Mouse (Mus musculus): ENCODE results near the gene Slc16a1.

Slc16a1 gene

GRCm38 (mm10) chr3:104639749-104640368 is 1.4 kb downstream of the Slc16a1 start:
- DNase-seq: no peak

GRCm38 (mm10) chr3:104640855-104641254 is 2.4 kb downstream of the Slc16a1 start:
- no peak for DNase-seq

GRCm38 (mm10) chr3:104641313-104641712 is 2.8 kb downstream of the Slc16a1 start:
- no peak for DNase-seq

- DNase-seq: no peak
These were observed 4.6 kb downstream of the Slc16a1 start for GRCm38 (mm10) chr3:104643113-104643512.

- peak; percentile 68 for DNase-seq
These were observed 5.4 kb downstream of the Slc16a1 start for GRCm38 (mm10) chr3:104643810-104644270.

- DNase-seq: no peak
These were observed 5.9 kb downstream of the Slc16a1 start for GRCm38 (mm10) chr3:104644371-104644770.

GRCm38 (mm10) chr3:104654219-104654618 is 15.8 kb downstream of the Slc16a1 start:
- DNase-seq: no peak

GRCm38 (mm10) chr3:104654921-104655320 is 16.5 kb downstream of the Slc16a1 start:
- DNase-seq: no peak

- DNase-seq: no peak
These were observed 20.2 kb downstream of the Slc16a1 start for GRCm38 (mm10) chr3:104658706-104659105.

- no peak for DNase-seq
These were observed 21.3 kb downstream of the Slc16a1 start for GRCm38 (mm10) chr3:104659758-104660157.

- no peak for DNase-seq
These were observed 22.1 kb downstream of the Slc16a1 start for GRCm38 (mm10) chr3:104660522-104660921.

GRCm38 (mm10) chr3:104662007-104662406 is 23.5 kb downstream of the Slc16a1 start:
- no peak for DNase-seq

GRCm38 (mm10) chr3:104662926-104663325 is 24.5 kb downstream of the Slc16a1 start:
- no peak for DNase-seq

- DNase-seq: no peak
These were observed 28.5 kb downstream of the Slc16a1 start for GRCm38 (mm10) chr3:104666950-104667349.

GRCm38 (mm10) chr3:104667451-104667850 is 29.0 kb downstream of the Slc16a1 start:
- no peak for DNase-seq

GRCm38 (mm10) chr3:104668989-104669388 is 30.5 kb downstream of the Slc16a1 start:
- no peak for DNase-seq

GRCm38 (mm10) chr3:104669856-104670182 is 31.4 kb downstream of the Slc16a1 start:
- no peak for DNase-seq

- peak; percentile 13 for DNase-seq
These were observed 31.9 kb downstream of the Slc16a1 start for GRCm38 (mm10) chr3:104670183-104671020.

GRCm38 (mm10) chr3:104671543-104671942 is 33.1 kb downstream of the Slc16a1 start:
- no peak for DNase-seq

GRCm38 (mm10) chr3:104672041-104672440 is 33.6 kb downstream of the Slc16a1 start:
- no peak for DNase-seq

GRCm38 (mm10) chr3:104673642-104674328 is 35.3 kb downstream of the Slc16a1 start:
- no peak for DNase-seq

- peak; percentile 55 for DNase-seq
These were observed 36.1 kb downstream of the Slc16a1 start for GRCm38 (mm10) chr3:104674329-104675220.
